Mouse (Mus musculus) heart, adult 8-10 months (tissue): Measurements from ENCODE around the gene Eef1akmt3. TPM values are rescaled to one million over a fixed set of nuclear protein-coding genes. Genes with fewer than 3 reads are reported as not detected.
A peak's percentile ranks its signal among the peaks of the same experiment; 100 is the strongest.

Source experiments
- DNase-seq: peaks from one replicate; pipeline ENCODE4 v3.0.0; 2022; ENCODE audit warnings: low spot score
- microRNA-seq: library from miRNA; unstranded; fragments of <30 nt; microRNA quantifications from one replicate; pipeline ENCODE4 v1.2.0, GENCODE M21; 2022
- total RNA-seq, 4 experiments: library from RNA; stranded (reverse); gene quantifications; 2 replicates each; pipeline ENCODE4 v1.2.4; 2022

Eef1akmt3 gene
- total RNA-seq, 4 experiments from 2014 or later, result not detected

GRCm38 (mm10) chr10:127001297-127001696 is 40.0 kb downstream of the Eef1akmt3 start:
- DNase-seq, result no peak

GRCm38 (mm10) chr10:127000529-127000928 is 40.8 kb downstream of the Eef1akmt3 start, which contains the start of gene Avil:
Gene Avil (plus strand): TSS chr10:127000709.
- DNase-seq, result no peak

GRCm38 (mm10) chr10:126997340-126998113 is 43.8 kb downstream of the Eef1akmt3 start:
- no peak for DNase-seq

DNA sequence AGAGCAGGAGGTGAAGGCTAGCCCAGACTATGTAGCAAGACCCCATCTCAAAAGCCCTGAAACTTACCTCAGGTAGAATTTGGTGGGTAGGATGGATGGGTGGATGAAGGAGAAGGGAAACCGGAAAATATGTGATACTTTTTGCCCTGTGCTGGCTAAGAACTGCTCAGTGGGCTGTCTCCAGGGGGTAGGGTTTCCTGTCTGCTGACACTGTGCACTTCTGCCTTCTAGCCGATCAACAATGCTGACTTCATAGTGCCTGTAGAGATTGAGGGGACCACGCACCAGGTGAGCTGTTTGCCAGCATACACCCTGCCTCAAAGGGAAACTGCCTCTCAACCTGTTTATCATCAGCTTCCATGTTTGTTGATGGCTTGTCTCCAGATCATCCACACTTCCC is 47.7 kb downstream of the Eef1akmt3 start:
- DNase-seq, result no peak

- DNase-seq, result no peak
These were observed 49.6 kb downstream of the Eef1akmt3 start for GRCm38 (mm10) chr10:126991676-126992075.

GRCm38 (mm10) chr10:126990313-126991056 is 50.8 kb downstream of the Eef1akmt3 start:
- peak; percentile 87 for DNase-seq

DNA sequence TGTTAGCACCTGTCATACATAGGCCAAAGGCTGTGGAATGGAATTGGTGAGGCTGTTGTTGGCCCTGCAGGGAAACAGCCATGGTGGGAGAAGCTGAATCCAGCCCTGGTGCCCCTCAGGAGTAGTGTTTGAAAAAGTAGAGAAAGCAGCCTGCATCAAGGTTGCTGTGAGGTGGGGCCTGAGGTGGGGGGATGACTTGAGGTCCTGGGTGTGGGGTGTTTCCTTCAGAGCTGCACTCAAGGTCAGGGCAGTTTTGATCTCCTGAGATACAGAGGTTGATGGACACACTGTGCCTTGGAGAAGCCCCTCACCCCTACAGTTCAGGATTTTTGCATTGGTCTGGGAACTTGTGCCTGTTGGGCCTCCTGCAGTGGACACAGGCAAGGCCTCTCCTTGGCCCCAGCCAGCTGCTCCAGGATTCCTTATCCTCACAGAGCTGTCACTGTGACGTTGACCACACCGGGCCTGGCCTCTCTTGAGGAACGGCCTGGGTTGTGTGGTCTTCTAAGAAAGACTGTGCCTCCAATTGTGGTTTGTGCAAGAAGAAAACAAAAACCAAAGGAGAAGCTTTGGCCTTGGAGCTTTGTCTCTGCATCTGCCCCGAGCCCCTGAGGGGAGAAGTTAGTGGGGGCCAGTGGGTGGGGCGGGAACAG is 52.7 kb downstream of the Eef1akmt3 start:
- DNase-seq, result no peak

DNA sequence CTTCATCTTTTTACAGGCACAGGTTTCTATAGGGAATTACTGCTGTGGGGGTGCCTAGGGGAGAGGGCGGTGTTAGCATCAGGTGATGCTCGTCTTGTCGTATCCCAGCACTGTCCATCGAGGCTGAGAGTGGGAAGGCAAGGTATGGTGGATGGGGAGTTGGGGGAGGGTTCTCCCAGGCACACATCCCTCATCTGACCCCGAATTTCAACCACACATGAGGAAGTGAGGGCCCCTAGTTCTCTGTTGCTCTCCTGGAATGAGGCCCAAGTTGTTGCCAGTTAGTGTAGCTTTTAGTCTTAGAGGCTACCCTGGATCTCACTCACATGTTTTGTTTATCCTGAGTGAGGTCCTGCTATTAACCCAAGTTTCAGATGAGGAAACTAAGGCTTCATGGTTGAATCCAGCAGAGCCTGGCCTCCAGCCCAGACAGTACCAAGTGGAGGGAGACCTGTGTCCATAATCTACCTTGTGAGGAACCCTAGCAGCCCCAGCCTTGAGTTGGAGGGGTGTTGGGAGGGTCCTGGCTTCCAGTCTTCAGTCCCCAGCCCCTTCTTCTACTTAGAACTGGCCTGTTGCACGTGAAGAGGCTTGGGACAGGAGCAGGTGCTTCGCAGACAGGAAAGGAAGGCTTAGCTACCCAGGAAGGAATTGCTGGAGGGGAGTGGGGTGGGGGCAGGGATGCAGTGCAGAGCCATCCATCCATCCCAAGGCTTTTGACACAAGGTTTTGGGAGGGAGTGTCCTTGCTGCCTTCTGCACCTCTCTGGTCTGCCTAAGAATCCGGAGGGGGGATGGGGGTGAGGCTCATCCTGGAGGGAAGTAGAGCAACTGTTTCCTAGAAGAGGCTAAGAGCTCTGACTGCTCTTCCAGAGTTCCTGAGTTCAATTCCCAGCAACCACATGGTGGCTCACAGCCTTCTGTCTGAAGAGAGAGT is 53.9 kb downstream of the Eef1akmt3 start:
- no peak for DNase-seq

DNA sequence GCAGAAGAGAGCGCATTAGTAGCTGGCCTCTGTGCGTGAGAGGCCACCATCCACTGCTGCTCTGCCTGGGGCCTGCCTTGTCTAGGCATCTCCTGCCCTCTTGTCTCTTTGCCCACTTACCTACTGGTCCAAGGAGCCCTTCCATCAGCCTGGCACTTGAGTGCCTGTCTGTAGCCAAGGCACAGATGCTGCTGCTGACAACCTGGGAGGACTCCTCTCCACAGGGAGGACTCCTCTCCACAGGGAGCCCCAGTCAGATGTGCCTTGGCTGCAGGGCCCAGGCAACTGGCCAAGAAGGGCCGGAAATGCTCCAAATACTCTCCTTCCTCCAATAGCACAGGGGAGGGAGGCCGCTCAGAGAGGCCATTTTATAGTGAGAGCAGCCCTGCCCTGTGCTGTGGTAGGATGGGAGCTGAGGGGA is 54.8 kb downstream of the Eef1akmt3 start:
- peak; percentile 93 for DNase-seq

GRCm38 (mm10) chr10:126985579-126985978 is 55.7 kb downstream of the Eef1akmt3 start:
- no peak for DNase-seq

GRCm38 (mm10) chr10:126985127-126985526 is 56.2 kb downstream of the Eef1akmt3 start:
- DNase-seq, result no peak

DNA sequence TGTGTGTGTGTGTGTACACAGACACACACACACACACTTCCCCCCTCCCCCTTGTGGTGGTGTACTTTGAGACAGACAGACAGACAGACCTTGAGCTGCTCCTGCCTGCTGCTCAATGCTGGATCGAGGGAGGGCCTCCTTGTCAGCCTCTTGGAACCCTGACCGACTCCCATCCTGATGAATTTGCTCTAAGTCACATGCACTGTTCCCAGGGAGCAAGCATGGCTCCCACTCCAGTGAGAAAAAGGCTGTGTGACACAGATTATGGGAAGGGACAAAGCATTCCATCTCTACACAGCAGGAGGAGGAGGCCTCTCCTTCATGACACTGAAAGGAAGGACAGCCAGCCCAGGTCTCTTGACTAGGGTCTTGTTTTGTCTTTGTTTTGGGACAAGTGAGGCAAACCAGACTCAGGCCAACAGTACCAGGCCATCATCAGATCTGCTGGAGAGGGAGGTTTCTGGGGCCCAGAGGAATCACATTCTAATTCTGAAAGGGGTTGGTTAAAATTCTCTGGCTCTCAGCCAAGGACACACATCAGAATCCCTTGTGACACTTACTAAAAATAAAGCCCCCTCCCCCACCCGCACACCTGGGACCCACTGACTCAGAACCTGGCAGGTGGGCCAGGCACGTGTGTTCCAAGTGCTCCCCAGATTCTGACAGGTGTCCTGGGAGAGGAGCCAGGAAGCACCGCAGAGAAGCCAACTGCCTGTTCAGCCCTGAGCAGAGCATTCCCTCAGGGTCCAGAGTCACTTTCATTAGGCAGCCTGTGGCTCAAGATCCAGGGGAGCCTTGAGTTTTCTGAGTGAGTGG is 56.9 kb downstream of the Eef1akmt3 start:
- DNase-seq, result peak; percentile 48

DNA sequence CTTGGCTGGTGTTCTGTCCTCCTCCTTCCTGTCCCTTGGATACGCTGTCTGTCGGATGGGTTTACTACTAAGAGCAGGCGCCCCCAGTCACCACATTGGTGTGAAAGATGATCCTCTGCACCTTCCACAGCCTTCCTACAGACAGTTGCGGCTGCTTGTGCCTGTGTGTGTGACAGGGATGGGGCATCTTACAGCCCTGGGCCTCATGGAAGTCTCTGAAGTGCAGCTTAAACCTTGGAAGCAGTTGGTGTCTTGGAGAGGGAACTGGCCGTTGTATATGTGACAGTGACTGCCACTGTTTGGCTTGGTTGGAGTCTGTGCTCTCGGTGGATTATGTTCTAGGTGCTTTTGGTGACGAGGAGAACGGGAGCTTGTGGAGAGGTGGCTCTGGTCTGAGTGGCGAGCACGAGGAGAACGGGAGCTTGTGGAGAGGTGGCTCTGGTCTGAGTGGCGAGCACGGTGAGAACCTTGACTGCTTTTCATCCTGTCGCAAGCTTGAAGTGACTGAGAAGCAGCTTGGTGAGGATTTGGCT is 58.1 kb downstream of the Eef1akmt3 start:
- no peak for DNase-seq

GRCm38 (mm10) chr10:126981746-126982145 is 59.6 kb downstream of the Eef1akmt3 start:
- DNase-seq, result no peak

Small RNA genes lying within 50 kb of the gene (microRNA-seq; reads per million reads assigned to microRNA genes)
- 436 reads per million, percentile 75 among the genes with 10 or more reads in this experiment for gene Mir26a-2
- not detected for gene Mir546

Other genes with a start within 250 kb of the Eef1akmt3 start
- gene Atp23, start 140.2 kb downstream of the Eef1akmt3 start, total RNA-seq, result 1 to 10 TPM; 3.7 to 5.8 (median 4.7) TPM
- 100 to 1,000 TPM in 2 of 4 experiments, 10 to 100 TPM in 2; 84.6 to 110 (median 95.0) TPM for gene Ctdsp2, start 62.8 kb downstream of the Eef1akmt3 start, total RNA-seq
- under 1 TPM; 0.32 to 0.87 (median 0.42) TPM for gene Avil, start 40.8 kb downstream of the Eef1akmt3 start, total RNA-seq
- 10 to 100 TPM; 50.9 to 67.0 (median 55.9) TPM for gene Tsfm, start 10.7 kb downstream of the Eef1akmt3 start, total RNA-seq
- 1 to 10 TPM; 7.5 to 9.6 (median 9.2) TPM for gene Mettl1, start 99 bp downstream of the Eef1akmt3 start, total RNA-seq
- gene Cyp27b1, start 6.7 kb upstream of the Eef1akmt3 start, total RNA-seq, result under 1 TPM in 1 of 4 experiments, not detected in 3; 0.19 TPM
- 1 to 10 TPM; 2.4 to 4.1 (median 3.3) TPM for gene March9, start 18.7 kb upstream of the Eef1akmt3 start, total RNA-seq
- 10 to 100 TPM; 74.9 to 90.0 (median 79.0) TPM for gene Cdk4, start 22.0 kb upstream of the Eef1akmt3 start, total RNA-seq
- 10 to 100 TPM; 43.7 to 50.9 (median 48.6) TPM for gene Tspan31, start 28.8 kb upstream of the Eef1akmt3 start, total RNA-seq
- 1 to 10 TPM; 3.6 to 6.1 (median 4.8) TPM for gene Agap2, start 33.8 kb upstream of the Eef1akmt3 start, total RNA-seq
- 10 to 100 TPM; 22.2 to 31.6 (median 24.1) TPM for gene Os9, start 79.6 kb upstream of the Eef1akmt3 start, total RNA-seq
- gene B4galnt1, start 123.7 kb upstream of the Eef1akmt3 start, total RNA-seq, result 1 to 10 TPM; 1.2 to 3.2 (median 1.5) TPM
- 10 to 100 TPM; 13.0 to 24.6 (median 15.5) TPM for gene Slc26a10, start 139.1 kb upstream of the Eef1akmt3 start, total RNA-seq
- gene Arhgef25, start 148.6 kb upstream of the Eef1akmt3 start, total RNA-seq, result 10 to 100 TPM in 3 of 4 experiments, 1 to 10 TPM in 1; 8.1 to 13.4 (median 10.8) TPM
- 10 to 100 TPM; 18.1 to 29.6 (median 24.2) TPM for gene Dtx3, start 154.2 kb upstream of the Eef1akmt3 start, total RNA-seq
- gene Pip4k2c, start 170.1 kb upstream of the Eef1akmt3 start, total RNA-seq, result 10 to 100 TPM; 32.4 to 38.3 (median 35.3) TPM
- gene Kif5a, start 221.8 kb upstream of the Eef1akmt3 start, total RNA-seq, result 1 to 10 TPM in 2 of 4 experiments, under 1 TPM in 2; 0.54 to 1.6 (median 1.2) TPM
- 100 to 1,000 TPM; 143 to 151 (median 146) TPM for gene Dctn2, start 224.9 kb upstream of the Eef1akmt3 start, total RNA-seq
- 10 to 100 TPM; 17.6 to 25.5 (median 19.5) TPM for gene Mbd6, start 247.5 kb upstream of the Eef1akmt3 start, total RNA-seq